Mouse (Mus musculus) mouse trophoblast stem cell (cell line): ENCODE data around the gene Wdr89.

ENCODE experiments used
- in situ Hi-C, 2 experiments: fragments of 300-500 bp; cut with MseI, MboI; formaldehyde crosslinking; loops; 2 replicates in 1 of 2; 3 replicates in 1 of 2; pipeline ENCODE4 v1.15.1; 2025

Wdr89 gene

DNA sequence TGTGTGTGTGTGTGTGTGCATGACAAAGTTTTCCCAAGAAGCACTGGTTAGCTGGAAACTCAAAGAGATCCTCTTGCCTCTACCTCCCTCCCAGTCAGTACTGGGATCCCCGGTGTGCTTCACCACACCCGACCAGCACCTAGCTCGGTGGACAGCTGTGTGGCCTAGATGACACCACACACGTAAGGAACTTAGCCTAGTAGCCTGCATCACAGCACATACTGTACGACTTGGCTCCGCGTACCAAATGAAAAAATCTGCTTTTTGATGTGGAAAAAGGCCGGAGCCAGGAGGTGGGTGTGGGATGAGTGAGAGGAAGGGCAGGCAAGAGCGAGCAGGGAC, 450 bp downstream of the Wdr89 start:
- in situ Hi-C loops, result no loop called here

DNA sequence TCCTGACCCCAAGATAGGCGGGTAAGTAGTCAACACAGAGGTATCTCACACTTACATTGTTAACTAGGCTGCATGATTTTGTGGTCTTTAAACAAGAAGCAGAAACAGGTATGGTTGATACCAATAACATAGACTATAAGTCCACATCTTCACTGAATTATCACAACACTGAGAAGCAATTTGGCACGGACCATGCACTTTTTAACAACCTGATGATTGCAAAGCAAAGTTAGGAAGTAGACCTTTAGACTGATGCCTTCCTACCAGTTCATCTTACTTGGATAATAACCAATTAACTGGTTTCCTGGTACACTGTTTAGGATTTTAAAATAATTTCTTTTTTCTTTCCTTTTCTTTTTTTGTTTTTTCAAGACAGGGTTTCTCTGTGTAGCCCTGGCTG, 1.1 kb downstream of the Wdr89 start:
- in situ Hi-C loops, result no loop called here

DNA sequence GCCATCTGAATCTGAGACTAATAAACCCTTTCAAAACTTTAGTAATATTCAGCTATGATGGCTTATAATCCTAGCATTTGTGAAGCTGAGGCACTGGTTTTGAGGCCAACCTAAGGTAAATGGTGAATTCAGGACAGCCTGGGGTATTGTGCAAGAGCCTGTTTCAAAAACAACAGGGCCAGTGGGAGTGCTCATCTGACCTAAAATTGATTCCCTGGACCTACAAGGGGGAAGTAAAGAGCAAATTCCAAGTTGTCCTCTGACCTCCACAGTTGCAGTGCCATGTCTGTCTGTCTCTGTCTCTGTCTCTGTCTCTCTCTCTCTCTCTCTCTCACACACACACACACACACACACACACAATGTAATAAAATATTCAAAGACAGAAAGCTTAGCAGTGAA, 2.4 kb downstream of the Wdr89 start:
- in situ Hi-C loops, result no loop called here

DNA sequence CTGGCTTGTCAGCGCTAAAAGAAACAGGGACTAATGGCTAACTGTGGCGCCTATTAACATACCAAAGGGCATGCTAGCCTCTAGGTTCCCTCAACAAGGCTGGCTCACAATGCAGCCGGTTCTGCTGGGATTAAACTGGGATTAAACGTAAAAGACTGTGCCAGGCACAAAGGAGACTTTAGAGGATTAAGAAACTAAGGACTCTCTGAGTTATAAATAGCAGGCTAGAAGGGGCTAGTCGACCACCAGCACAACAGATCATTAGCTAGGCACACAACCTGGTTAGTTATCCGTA, 4.9 kb downstream of the Wdr89 start:
- in situ Hi-C loops, result no loop called here

GRCm38 (mm10) chr12:75663646-75664515, 5.5 kb downstream of the Wdr89 start:
- in situ Hi-C loops, result no loop called here

DNA sequence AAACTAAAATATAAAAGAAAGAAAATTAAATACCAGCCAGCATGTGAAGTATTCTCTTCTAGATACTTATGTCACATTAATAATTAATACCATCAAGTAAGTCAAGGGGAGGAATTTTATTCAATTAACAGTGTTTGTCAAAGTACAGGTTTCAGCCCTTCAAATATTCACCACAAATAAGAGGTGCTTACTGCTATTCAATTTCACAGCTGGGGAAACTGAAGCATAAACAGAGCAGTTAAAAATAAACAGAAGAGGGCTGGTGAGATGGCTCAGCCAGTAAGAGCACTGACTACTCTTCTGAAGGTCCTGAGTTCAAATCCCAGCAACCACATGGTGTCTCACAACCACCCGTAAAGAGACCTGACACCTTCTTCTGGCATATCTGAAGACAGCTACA, 7.0 kb downstream of the Wdr89 start:
- in situ Hi-C loops, result no loop called here

DNA sequence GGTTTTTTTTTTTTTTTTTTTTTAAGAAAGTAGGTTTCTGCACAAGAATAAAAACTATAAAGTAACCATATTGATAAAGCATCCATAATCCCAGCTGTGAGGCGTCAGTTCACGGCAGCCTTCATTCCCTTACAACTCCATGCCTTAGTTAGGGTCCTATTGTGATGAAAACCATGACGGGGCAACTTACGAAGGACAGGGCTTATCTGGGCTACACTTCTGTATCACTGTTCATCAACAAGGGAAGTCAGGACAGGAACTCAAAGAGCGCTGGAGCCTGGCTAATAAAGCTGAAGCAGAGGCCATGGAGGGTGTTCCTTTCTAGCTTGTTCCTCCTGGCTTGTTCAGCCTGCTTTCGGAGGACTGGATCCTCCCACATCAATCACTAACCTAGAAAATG, 10.9 kb downstream of the Wdr89 start:
- in situ Hi-C loops, result loop anchor here in 1 of 2 experiments (10.0 kb wide), 1 partner anchor 194 kb away; no protein-coding TSS in a partner anchor

GRCm38 (mm10) chr12:75656580-75656979, 12.8 kb downstream of the Wdr89 start:
- in situ Hi-C loops, result loop anchor here in 1 of 2 experiments (10.0 kb wide), 1 partner anchor 192 kb away; no protein-coding TSS in a partner anchor

GRCm38 (mm10) chr12:75654247-75654801, 15.0 kb downstream of the Wdr89 start:
- in situ Hi-C loops, result loop anchor here in 1 of 2 experiments (10.0 kb wide), 1 partner anchor 190 kb away; no protein-coding TSS in a partner anchor

DNA sequence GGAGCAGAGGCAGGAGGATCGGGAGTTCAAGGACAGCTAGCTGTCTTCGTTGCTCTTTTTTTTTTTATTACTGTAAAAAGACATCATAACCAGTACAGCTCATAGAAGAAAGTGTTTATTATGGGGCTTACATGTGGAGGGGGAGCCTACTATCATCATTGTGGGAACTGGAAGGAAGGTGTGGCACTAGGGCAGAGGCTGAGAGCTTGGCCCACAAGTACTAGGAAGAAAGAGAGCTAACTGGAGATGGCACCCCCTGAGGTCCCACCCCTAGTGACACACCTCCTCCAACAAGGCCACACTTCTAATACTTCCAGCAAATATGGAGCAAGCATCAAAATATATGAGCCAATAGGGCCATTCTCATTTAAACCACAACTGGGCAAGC, 19.6 kb downstream of the Wdr89 start:
- in situ Hi-C loops, result loop anchor here in 1 of 2 experiments (10.0 kb wide), 1 partner anchor 185 kb away; no protein-coding TSS in a partner anchor

DNA sequence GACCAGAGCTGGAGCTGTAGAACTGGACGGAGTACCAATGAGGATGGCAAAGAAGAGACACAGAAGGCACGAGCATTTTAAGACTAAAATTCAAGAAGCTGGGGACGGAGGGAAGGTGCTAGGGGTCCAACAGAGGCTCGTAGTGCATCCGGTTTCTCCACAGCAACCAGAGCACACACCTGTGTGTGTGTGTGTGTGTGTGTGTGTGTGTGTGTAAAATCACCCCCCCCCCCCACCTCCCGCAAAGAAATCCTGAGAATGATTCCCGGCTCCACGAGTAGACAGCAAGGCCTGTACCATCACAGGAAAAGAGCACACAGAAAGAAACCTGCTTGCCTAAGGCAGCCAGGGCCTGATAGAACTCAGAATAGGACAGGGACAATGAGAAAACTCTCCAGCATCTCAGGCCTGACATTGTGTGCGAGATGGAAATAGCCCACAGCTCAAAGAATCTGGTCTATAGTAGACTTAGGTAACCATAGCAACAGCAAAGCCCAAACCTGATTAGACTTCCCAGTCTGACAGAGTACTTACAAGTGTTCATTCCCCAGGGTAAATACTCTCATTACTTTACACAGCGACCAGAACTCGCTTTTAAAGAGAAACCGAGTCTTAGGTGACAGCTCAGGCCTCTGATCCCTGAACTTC, 20.2 kb downstream of the Wdr89 start:
- in situ Hi-C loops, result no loop called here

DNA sequence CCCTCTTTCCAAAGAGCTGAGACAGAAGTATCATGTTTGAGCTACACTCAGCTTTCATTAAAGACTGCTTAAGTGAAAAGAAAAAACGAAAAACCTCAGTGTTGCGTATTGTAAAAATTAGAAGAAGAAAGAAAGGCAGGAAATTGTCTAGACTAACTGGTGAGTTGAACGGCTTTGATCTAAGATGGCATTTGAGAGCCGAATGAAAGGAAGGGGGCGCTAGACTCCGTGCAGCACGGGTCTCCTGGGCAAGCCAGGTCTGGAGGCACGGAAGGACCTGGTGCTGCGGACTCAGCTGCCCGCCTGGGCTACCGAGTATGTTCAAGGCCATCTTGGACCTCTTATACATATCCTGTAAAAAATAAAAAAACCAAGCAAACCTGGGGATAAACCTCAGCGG, 21.1 kb downstream of the Wdr89 start:
- in situ Hi-C loops, result no loop called here

DNA sequence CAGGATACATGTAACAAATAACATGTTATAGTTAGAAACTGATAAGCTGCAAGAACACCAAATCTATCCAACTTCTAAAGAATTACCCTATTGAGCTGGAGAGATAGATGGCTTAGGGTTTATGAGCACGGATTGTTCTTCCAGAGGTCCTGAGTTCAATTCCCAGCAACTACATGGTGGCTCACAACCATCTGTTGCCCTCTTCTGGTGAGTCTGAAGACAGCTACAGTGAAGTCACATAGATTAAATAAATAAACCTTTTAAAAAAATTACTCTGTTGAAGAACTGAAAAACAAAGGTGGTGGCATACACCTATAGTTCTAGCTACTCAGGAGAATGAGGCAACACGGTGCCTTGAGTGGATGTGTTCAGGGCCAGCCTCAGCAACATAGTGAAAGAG, 21.7 kb downstream of the Wdr89 start:
- in situ Hi-C loops, result no loop called here

DNA sequence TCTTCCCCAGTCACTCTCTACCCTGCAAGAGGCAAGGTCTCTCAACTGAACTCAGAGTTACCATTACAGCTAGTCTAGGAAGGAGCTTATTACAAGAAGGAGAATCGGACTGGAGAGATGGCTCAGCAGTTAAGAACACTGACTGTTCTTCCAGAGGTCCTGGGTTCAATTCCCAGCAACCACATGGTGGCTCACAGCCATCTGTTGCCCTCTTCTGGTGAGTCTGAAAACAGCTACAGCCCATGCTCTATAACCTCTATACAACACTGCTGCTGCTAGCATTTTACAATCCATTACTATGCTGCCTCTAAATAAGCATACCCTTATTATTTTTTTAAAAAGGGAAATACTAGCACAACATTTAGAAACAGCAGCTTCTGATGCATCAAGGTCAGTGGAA, 23.6 kb downstream of the Wdr89 start:
- in situ Hi-C loops, result no loop called here

DNA sequence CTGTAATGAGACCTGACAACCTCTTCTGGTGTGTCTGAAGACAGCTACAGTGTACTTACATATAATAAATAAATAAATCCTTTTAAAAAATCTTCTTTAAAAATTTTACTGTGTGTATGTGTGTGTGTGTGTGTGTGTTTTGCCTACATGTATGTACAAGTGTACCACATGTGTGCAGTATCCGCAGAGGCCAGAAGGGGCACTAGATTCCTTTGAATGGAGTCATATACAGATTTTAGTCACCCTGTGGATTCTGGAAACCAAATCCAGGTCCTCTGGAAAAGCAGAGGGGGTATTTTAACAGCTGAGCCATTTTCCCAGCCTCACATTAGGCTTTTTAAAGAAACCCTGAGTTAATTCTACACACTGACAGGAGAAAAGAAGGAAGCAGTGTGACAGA, 27.6 kb downstream of the Wdr89 start:
- in situ Hi-C loops, result no loop called here

DNA sequence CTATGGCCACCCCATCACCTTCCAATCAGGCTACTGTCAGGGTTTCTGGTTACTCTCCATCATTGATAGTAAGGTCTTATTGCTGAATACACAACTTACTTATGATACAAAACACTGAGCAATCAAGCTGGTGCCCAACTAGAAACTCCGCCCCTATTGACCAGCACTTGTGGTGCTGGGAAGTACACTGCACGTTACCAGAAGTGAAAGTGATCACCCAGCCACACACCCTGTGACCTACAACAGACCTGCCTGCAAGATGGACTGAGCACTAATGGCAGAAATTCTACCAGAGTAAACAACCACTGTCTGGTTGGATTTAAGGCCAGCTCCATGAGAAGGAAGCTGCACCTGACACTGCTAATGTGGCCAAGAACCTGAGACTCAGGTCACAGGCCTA, 31.0 kb downstream of the Wdr89 start:
- in situ Hi-C loops, result no loop called here

DNA sequence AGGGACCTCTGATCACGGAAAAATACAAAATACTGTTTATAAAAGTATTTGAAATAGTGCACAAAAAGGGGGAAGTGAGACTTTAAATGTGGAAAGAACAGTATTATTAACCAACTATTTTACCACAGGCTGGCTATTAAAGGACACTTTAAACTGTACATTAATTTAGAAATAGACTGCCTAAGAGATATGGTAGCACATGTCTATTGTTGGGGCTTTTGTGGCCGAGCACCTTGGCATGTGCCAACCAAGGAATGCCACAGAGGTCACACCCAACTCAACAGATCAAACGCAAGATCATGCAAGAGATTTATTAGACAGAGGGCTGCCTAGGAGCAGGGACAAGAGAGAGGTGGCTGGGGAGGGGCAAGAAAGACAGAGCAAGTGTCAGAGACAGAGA, 32.2 kb downstream of the Wdr89 start:
- in situ Hi-C loops, result no loop called here

GRCm38 (mm10) chr12:75635771-75636430, 33.4 kb downstream of the Wdr89 start:
- in situ Hi-C loops, result no loop called here

DNA sequence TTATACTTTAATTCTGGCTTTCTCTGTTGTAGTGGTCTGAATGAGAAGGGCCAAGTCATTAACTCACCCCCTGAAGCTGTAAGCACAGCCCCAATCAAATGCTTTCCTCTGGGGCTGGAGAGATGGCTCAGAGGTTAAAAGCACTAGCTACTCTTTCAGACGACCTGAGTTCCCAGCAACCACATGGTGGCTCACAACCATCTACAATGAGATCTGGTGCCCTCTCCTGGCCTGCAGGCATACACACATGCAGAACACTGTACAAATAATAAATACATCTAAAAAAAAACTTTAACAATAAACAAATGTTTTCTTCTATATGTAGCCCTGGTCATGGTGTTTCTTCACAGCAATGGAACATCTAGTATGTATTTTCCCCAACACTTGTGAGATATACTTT, 39.7 kb downstream of the Wdr89 start:
- in situ Hi-C loops, result no loop called here

DNA sequence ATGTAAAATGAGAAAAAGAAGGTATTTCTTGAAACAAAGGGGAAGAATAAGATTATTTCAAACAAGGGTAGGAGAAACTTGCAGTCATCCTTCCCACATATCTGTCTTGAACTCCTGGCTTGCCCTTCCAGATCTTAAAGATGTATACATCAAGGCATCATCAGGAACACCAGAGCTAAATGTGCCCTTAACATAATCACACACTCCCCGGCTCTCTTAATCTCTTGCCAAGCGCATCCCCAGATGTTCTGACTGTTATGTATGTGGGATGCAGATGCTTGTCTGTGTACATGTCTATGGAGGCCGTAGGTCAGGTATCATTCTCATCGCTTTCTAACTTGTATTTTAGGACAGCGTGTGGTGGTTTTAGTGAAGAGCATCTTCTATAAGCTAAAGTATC, 46.0 kb downstream of the Wdr89 start:
- in situ Hi-C loops, result no loop called here

- in situ Hi-C loops, result no loop called here
These were observed 46.5 kb downstream of the Wdr89 start for GRCm38 (mm10) chr12:75622835-75623234.

DNA sequence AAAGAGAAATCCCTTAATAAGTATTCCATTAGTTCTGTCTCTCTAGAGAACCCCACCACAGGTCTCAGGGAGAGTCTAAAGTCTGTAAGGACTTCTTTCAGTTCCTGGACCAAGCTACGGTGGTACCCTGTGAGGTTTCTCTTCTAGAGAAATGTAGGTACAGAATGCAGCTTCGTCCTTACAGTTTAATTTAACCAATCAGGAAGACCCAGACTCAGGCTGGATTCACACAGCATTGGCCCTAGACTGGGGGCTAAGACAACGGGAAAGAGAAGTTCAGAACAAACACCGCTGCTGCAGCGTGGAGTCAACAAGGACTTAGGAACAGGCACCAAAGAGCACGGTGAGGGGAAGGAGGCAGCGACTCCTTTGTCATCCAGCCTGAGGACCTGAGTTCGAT, 52.5 kb downstream of the Wdr89 start:
- in situ Hi-C loops, result no loop called here
